Mouse (Mus musculus) layer of hippocampus, adult 9-11 months (tissue): ENCODE measurements around the gene 1810013L24Rik.
"Not testable (repeated sequence)": the region's sequence is repeated elsewhere in the genome, so short reads cannot be mapped to it uniquely, and the experiment has no call there.

Source experiments
- DNase-seq: peaks from one replicate; pipeline ENCODE4 v3.0.0; 2022

The 1810013L24Rik gene

DNA sequence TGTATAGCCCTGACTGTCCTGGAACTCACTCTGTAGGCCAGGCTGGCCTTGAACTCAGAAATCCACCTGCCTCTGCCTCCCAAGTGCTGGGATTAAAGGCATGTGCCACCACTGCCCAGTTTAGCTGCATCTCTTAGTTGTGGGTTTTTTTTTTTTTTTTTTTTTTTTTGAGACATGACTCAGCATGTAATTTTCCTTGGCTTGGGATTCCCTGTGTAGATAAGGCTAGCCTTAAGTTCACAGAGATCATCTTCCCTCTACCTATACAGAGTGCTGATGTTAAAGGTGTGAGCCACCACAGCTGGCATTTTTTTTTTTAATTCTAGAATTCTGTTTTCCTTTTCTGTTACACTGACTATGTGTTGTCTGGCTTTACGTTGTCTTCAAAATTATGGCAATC is 7.7 kb downstream of the 1810013L24Rik start:
- DNase-seq: no peak

DNA sequence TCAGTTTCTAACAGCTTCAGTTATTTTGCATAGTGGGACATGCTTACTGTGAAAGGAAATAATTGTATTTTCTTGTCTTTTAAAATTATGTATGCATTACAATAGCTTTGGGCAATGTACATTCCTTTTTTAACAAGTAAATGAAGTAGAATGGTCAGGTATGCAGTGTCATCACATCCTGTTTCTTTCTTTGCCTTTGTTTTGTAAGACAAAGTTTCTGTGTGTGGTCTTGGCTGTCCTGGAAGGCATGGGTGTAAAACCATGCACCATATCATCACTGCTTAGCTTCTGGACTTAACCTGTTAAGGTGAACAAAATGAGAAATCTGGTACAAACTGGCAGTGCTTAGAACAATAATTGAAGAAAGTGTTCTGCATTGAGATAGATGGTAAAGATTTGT is 9.0 kb downstream of the 1810013L24Rik start:
- no peak for DNase-seq

DNA sequence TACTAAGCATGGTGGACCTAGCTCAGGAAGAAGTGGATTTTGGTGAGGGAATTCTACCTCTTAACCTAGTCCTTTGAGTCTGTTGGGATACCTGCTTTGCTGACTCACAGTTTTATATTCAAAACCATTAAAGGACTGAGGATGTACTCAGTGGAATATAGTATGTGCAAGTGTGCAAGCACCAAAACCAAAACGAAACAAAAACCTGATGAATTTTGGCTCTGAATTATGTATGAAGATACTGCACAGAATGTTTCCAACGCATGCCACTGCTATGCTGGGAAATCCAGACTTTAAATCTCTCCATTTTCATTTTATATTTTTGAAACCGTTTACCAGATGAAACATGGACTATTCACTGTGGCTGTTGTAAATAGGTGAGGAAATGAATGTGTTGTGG is 10.7 kb downstream of the 1810013L24Rik start:
- DNase-seq: no peak

DNA sequence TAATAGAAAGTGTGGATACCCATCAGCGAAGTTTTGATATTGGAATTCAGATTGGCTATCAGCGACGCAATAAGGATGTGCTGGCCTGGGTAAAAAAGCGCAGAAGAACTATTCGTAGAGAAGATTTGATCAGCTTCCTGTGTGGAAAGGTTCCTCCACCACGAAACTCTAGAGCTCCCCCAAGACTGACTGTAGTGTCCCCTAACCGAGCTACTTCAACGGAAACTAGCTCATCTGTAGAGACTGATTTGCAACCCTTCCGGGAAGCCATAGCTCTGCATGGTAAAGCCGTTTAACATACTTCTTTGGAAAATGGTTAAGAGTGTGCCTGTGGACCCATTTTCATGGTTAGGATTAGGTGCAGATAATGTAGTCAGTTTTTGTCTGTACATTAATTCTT is 13.1 kb downstream of the 1810013L24Rik start:
- no peak for DNase-seq

DNA sequence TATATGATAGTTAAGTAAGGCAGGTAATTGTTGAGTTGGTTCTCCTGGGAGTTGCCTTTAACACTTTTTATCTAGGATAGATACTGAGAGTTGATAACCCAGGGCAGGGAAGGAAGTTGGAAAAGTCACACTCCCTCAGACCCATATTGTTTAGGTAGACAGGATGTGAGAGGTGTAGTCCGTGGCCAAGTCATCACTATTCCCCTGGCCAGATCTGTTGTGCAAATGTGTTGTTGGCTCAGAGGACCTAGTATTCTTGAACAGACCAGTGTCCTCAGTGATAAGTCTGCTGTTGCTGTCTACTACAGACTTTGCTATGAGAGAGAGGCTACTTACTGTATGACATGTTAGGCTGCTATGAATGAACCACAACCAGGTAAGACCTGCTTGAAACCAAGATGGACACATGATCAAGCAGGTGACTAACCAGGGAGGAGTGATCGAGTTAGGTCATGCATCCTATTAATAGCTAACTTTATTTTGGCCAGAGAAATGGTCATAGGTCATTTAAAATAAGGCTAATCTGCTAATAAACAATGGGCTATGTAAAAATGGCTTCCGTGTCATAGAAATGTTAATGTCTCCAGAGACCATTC is 13.8 kb downstream of the 1810013L24Rik start:
- DNase-seq: no peak

DNA sequence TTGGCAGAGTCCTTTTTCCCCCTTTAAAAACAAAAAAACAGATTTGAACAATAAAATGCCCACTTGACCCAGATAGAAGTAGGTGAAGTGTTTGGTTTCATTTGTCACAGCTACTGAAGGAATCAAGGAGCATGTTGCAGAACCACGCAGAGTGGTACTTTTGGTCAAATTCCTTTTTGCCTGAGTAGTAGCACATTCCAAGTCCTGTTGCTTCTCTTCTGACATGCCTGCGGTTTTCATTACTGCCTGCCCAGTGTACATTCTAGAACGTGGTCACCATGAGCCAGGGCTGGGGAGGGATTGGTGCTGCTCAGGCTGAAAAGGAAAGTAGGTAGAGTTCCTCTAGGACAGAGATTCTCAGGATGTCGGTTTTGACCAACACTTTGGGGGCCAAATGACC is 16.1 kb downstream of the 1810013L24Rik start:
- no peak for DNase-seq

DNA sequence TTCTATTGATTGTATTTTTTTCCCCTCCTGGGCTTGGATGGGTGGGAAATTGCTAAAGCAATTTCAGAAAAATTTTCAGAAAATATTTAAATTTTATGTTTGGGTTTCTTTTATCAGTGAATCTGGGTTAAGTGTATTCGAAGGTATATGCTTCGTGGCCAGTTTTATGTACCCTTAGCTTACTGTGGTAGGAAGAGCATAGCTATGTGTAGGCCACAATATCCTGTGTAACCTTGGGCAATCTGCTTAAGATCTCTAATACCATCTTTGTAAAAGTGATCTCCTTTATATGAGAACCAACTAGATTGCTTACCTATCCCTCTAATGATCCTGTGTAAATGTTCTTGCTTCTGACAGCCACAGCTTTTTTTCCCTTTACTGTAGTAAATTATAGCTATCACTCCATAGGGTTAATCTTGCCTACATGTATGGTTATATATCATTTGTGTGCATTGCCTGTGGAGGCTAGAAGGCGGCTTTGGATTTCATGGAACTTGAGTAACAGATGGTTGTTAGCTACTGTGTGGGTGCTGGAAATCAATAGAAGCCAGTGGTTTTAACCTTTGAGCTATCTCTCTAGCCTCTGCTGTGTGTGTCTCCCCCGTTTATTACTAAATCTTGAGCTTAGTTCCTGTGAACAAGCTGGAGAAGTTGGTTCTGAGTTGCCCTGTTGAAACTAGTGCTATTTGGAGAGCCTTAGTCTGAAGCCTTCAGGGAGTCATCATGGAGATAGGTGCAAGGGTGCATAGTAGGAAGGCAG is 18.6 kb downstream of the 1810013L24Rik start:
- no peak for DNase-seq

DNA sequence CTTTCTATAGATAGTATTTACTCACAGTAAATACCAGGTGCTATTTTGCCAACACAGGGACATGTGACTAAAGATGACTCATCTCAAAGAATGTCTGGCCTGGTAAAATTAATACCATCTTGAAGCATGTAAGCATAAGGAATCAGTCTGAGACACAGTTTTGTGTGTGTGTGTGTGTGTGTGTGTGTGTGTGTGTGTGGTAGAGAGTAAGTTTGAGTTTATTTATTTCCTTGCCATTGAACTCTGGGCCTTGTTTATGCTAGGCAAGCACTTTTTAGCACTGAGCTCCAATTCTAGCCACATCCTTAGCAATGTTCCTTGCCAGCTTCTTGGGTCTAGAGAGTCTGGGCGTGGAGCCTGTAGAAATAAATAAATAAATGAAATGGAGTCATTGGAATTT is 20.0 kb downstream of the 1810013L24Rik start:
- no peak for DNase-seq

DNA sequence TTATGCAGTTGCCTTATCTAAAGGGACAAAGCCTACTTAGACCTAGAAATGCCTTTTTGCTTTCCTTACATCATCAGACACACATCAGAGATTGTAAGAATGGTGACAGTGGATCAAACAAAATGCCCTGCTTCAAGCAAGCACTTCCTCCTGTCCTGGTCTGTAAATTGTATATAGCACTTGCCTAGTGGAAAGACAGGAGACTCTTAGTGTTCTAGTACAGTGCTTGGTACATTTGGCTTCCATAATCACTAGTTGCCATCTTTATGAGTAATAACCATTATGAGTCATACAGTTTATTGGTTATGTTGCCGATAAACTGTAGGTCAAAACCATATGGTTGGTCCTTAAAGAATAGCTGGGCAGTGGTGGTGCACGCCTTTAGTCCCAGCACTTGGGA is 25.2 kb downstream of the 1810013L24Rik start:
- no peak for DNase-seq

DNA sequence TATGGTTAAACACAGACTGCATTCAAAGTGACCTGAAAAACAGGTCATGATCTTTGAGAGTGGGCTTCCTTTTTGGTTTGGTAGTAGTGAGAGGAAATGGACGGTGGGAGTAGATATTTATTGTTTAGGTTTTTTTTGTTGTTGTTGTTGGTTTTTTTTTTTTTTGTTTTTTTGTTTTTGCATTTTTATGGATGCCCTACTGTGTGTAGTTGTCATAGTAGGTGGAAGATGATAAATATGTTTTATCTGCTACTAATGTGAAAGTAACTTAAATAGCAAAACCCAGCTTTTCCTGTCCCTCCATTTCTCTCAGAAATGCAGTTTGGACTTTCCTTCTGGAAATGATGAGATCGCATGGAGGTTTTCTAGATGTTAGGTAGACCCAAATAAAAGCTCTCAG is 26.9 kb downstream of the 1810013L24Rik start:
- DNase-seq: no peak

DNA sequence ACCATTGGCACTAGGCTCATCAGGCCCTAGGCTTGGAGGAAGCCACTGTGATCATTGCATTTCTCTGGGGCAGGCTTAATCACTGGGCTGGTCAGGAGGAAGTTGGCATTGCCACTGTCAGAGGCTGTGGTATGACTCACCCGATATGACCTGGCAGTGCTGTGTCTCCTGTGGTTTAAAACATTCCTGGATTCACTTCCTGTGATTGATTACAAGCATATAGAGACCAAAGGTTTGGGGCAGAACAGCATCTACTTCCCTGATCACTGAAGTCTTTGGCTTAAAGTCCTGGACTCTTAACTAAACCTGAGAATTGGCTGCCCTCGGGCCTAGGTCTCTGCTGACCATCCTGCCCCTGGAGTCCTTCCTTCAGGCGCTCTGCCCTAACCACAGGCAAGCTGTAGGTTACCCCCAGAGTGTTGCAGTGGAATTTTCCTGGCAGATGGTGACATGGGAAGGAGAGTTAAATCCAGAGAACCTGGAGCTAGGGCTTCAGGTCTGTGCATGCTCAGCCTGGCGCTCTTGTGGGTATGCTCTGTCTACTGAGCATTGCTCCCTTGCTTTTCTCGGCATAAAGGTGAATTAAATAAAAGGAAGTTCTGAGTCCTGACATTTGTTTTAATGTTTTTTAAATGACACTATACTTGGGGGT is 32.6 kb downstream of the 1810013L24Rik start:
- no peak for DNase-seq

DNA sequence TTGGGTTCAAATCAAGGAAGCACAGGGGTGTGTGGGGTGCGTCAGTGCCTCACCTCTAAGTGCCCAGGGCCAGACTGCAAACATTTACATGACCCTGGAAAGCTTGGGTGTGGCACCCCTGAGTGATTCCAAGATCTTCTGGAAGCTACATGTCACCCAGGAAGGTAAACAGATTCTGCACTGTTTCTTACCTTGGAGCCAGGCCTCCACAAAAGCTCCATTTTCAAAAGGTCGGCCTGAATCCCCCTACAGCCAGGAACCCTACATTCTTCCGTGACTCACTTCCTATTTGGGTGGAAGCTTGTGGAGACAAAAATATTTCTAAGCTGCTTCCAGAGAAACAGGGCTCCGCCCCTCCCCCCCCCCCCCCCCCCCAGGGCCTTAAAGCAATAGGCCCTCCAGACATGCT is 34.3 kb downstream of the 1810013L24Rik start:
- DNase-seq: no peak

DNA sequence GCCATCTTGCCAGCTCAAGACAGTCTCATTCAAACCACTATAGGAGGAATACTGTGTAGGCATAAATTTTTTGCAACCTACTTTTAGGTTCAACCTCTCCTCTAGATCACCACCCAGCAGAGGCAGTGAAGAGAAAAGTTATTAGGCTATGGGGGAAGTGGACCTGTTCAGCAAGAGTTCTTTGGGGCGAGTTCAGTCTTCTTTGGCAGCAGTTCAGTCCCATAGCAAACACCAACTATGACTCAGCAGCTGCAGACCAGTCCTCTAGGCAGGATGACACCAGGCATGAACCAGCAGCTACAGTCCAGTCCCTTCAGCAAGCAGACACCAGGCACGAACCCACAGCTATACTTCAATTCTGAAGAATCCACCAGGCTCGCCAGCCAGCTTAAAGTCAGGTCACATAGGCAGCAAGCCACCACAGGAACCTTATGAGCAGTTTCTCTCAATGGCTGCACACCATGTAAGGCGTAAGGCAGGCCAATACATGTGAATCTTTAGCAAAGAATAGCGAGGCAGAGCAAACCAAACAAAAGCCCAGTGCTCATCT is 37.6 kb downstream of the 1810013L24Rik start:
- DNase-seq: no peak

DNA sequence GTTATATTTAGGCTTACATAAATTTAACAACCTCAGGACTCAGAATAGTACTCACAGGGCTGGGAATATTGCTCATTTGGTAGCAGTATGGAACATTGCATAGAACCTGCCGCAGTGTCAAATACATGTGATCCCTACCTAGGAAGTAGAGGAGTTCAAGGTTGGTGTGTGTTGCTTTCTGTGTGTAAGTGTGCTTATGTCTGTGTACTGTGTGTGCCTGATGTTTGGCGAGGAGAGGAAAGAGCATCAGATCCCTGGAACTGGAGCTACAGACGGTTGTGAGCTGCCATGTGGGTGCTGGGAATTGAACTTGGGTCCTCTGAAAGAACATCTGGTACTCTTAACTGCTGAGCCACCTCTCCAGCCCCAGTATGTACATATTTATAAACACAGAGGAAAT is 38.6 kb downstream of the 1810013L24Rik start:
- no peak for DNase-seq

DNA sequence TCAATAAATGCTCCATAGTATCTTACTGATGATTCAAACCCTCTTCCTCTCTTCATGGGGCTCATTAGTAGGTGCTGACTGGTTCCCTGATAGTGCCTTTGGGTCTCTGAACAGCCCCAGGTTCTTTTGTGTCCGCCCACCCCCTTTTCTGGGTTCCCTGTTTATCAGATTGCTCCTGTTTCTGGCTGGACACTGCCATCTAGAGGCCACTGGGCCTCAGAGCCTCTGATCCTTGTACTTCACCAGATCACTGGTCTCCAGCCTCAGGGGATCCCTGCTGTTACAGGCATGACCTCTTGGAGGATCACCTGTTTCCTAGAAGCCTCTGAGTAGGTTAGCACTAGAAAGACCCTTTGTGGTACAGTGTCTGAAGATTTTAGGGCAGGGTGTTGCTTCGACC is 39.8 kb downstream of the 1810013L24Rik start:
- DNase-seq: peak; percentile 78

DNA sequence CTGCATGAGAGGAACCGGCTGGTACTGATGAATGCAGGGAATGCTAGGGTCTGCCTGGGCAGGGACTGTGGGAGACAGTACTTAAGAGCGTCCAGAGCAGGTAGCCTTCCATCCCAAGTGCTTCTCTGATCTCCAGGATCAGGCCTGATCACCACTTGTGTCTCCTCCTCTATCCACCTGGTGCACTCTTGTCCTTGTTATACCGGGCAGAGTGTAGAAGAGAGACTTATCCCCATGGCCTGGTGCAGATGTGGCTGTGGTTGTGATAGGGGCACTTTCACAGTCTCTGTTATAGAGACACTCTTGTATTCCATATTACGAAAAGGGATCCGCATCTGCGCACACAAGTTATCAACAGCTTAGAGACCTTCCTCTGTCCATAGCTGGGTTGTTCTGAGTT is 41.5 kb downstream of the 1810013L24Rik start:
- DNase-seq: no peak

DNA sequence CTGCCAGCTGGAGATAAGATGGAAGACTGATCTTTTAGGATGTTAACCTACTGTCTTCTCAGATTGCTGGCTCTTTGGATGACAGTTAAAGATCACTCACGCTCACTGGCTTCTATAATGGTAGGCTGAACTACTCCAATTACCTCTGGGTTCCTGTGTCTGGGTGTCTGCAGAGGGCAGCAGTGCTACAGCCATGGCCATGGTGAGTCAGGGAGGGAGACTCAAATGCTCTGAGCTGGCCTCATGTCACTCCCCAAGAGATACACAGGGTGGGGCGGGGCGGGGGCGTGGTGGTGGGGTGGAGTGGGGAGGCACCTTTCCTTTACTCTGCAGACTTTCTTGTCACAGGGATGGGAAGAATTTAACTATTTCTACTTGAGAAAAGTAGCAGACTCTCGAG is 42.1 kb downstream of the 1810013L24Rik start:
- DNase-seq: no peak

DNA sequence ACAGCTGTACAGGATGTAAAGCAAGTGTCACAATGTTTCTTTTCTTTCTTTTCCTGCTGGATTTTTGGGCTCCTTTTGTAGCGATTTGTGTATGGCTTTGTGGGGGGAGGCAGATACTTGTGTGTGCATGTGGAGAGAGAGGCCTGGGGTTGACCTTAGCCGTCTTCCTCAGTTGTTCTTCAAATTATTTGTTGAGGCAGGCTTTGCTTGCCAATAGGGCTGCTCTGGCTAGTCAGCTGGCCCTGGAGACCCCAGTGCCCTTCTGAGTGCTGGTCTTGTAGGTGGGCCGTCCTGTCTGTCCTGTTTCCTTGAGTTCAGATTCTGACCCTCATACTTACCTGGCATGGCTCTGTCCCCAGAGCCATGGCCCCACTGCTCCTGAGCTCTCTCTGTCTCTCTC is 42.6 kb downstream of the 1810013L24Rik start:
- DNase-seq: no peak

DNA sequence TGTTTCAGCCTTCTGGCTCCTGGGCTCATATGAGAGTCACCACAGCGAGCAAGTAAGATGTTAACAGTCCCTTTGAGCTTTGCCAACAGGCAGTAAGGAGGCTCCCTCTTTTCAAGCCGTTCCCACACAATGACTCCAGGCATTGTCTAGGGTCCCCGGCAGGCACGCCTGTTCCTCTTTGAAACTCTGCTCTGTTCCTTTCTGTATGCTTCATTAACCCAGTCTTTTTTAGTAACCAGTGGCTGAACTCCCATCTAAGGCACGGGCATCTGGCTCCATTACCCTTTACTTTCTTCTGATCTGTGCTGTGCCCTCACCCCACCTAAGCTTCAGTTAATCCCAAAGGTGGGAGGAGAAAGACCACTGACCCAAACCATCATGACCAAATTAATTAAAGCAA is 50.2 kb downstream of the 1810013L24Rik start:
- DNase-seq: no peak

DNA sequence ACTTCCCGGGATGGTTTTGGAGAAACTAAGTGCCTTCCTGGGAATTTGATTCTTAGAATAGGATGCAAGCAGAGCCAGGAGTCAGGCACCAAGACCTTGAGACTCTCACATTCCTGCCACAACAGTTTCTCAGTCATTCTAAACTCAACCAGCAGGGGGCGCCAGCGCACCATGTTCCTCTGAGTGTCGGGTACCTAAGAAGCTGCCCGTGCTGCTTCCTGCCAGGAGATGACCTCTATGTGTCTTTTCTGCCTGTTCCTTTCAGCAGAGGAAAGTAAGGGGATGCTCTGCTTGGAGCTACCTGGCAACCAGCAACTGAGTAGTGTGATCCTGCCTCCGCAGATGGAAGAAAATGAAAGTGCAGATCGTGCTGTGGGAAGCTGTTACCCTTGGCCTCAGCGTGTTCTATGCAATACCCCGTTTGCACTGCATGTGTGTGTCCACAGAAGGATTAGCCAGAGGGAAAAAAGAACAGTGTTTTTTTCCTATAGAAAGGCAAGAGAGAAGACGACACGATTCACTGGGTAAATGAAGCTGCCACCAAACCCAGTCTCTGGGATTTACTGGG is 53.9 kb downstream of the 1810013L24Rik start:
- DNase-seq: peak; percentile 88

DNA sequence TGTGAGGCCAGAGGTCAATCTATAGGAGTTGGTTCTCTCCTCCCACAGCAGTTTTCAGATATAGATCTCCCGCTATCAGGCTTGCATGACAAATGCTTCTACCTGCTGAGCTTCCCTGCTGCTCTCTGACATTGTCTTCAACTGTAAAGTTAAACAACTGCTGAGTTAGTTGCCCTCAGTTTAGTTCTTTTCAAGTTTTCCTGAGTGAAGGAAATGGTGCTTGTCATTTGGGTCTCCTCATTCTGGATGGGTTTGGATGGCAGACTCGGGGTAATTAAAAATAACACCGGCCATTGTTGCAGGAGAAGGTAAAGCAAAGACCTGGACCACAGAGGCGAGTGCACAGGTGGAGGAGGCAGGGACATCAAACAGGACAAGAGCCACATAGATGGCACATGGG is 64.3 kb downstream of the 1810013L24Rik start:
- DNase-seq: not testable (repeated sequence)

DNA sequence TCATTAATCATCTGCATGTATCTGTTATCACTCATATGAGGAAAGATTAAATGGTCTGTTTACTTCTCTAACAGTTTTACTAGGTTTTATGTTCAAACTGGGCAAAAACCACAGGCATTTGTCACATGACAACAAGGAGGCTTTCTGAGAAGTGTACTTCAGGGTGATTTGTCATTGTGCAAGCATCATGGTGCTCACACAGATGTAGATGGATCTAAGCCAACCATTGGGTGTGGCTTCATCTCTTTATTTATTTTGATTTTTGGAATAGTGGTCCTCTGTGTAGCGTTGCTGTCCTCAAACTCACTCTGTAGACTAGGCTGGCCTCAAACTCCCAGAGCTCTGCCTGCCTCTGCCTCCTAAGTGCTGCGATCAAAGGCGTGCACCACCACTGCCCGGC is 65.4 kb downstream of the 1810013L24Rik start:
- no peak for DNase-seq

DNA sequence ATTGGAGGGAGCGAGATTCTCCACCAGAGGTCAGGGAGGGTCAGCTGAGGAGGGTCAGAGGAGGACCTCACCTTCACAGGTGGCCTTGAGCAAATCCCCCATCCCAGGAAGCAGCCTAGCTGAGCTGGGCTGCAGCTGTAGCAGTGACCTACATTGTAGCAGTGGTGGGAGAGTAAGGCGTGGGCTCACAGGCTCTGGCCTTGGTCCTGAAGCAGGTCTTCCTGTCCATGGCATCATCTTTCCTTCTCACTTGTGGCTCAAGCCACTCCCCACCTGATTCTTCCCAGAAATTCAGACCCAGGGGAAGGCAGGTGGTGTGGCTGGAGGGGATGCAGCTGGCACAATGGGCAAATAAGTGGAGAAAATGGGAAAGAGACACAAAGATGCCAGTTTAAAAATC is 76.2 kb downstream of the 1810013L24Rik start:
- not testable (repeated sequence) for DNase-seq
